Mouse (Mus musculus) olfactory bulb, adult 2 months (tissue): ENCODE results near the gene Gm38431.

ENCODE experiments used
- CTCF ChIP-seq: fragments of 200-500 bp; IDR thresholded peaks from 2 replicates; pipeline ENCODE4 v1.5.1; 2012; ENCODE audit warnings: low read depth, mild to moderate bottlenecking, low read length, moderate library complexity; ENCODE audit not compliant: insufficient read depth
- POLR2A ChIP-seq: fragments of 200-500 bp; IDR thresholded peaks from 2 replicates; pipeline ENCODE4 v1.6.1; 2012; ENCODE audit warnings: mild to moderate bottlenecking, low read depth, low read length, moderate library complexity; ENCODE audit not compliant: insufficient read depth

DNA sequence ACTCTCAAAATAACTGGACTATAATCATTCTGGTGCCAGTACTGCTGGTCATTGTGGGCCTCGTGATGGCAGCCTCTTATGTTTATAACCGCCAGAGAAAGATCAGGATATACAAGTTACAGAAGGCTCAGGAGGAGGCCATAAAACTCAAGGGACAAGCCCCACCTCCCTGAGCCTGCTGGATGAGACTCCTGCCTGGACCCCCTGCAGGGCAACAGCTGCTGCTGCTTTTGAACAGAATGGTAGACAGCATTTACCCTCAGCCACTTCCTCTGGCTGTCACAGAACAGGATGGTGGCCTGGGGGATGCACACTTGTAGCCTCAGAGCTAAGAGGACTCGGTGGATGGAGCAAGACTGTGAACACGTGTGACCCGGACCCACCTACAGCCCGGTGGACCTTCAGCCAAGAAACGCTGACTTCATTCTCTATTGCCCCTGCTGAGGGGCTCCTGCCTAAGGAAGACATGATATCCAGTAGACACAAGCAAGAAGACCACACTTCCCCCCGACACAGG, 64.0 kb downstream of the Gm38431 start:
- TF ChIP-seq POLR2A = no peak
- TF ChIP-seq CTCF = no peak
